Mouse (Mus musculus) CH12.LX (cell line): ENCODE measurements around the gene Hoxd1. TPM values are rescaled to one million over a fixed set of nuclear protein-coding genes. Genes with fewer than 3 reads are reported as not detected.

Experiments
- DNase-seq: peaks from one replicate; pipeline ENCODE4 v3.0.0-alpha.2; 2013; ENCODE audit errors: extremely low read depth
- H3K27ac ChIP-seq: 2 replicates; pipeline ENCODE4 v1.5.1; 2012; ENCODE audit warnings: low read depth, mild to moderate bottlenecking, control low read depth, moderate library complexity; ENCODE audit not compliant: insufficient read depth
- H3K27me3 ChIP-seq: replicated peaks from 2 replicates; pipeline ENCODE3; 2012; ENCODE audit warnings: inconsistent platforms
- H3K36me3 ChIP-seq, 2 experiments: replicated peaks in 1 of 2; 2 replicates each; pipeline versions ENCODE3 to v1.6.1; 2012; ENCODE audit warnings: inconsistent platforms in 1 of 2, low read length in 1 of 2, mild to moderate bottlenecking in 1 of 2, mixed read lengths in 1 of 2, moderate library complexity in 1 of 2; ENCODE audit not compliant: control insufficient read depth in 1 of 2, insufficient read depth in 1 of 2
- H3K4me1 ChIP-seq, 2 experiments: 2 replicates each; pipeline ENCODE4 v1.6.1; 2012; ENCODE audit warnings: inconsistent platforms in 1 of 2, moderate library complexity in 1 of 2; ENCODE audit not compliant: insufficient read depth in 2 of 2, control insufficient read depth in 1 of 2
- H3K4me2 ChIP-seq: 2 replicates; pipeline ENCODE4 v1.6.1; 2012; ENCODE audit warnings: low read depth, mild to moderate bottlenecking, control low read depth; ENCODE audit not compliant: poor library complexity, insufficient read depth, severe bottlenecking
- H3K4me3 ChIP-seq, 3 experiments: fragments of 150-350 bp in 1 of 3; sonication (generic) in 1 of 3; replicated peaks in 1 of 3; 2 replicates each; pipeline versions ENCODE3 to v1.5.1; 2011 to 2012; ENCODE audit warnings: low read depth in 2 of 3, low read length in 2 of 3, mild to moderate bottlenecking in 2 of 3, moderate library complexity in 2 of 3, control low read depth in 1 of 3, improper control_type of control experiment in 1 of 3, inconsistent platforms in 1 of 3, mixed read lengths in 1 of 3; ENCODE audit not compliant: poor library complexity in 1 of 3
- H3K79me2 ChIP-seq: replicated peaks from 2 replicates; pipeline ENCODE4 v1.6.1; 2012; ENCODE audit warnings: mild to moderate bottlenecking, moderate library complexity; ENCODE audit not compliant: control insufficient read depth, poor library complexity, insufficient read depth, severe bottlenecking; ENCODE audit errors: extremely low read depth
- H3K9ac ChIP-seq: 2 replicates; pipeline ENCODE4 v1.6.1; 2012; ENCODE audit warnings: low read depth, mild to moderate bottlenecking, control low read depth, moderate library complexity; ENCODE audit not compliant: insufficient read depth
- H3K9me3 ChIP-seq: replicated peaks from 2 replicates; pipeline ENCODE3; 2012; ENCODE audit warnings: low read length, inconsistent platforms, mixed read lengths
- CHD2 ChIP-seq: IDR thresholded peaks from 2 replicates; pipeline ENCODE4 v1.6.1; 2011; ENCODE audit warnings: low read length, improper control_type of control experiment
- CTCF ChIP-seq, 2 experiments: IDR thresholded peaks in 1 of 2; conservative IDR thresholded peaks in 1 of 2; 2 replicates each; pipeline ENCODE4 v1.5.1; 2011 to 2012; ENCODE audit warnings: low read depth in 2 of 2, low read length in 2 of 2, improper control_type of control experiment in 1 of 2, inconsistent platforms in 1 of 2, mild to moderate bottlenecking in 1 of 2, moderate library complexity in 1 of 2
- ELF1 ChIP-seq: IDR thresholded peaks from 2 replicates; pipeline ENCODE4 v1.6.1; 2014; ENCODE audit warnings: low read depth, mild to moderate bottlenecking, inconsistent platforms, low read length, improper control_type of control experiment
- EP300 ChIP-seq: IDR thresholded peaks from 2 replicates; pipeline ENCODE4 v1.6.1; 2011; ENCODE audit warnings: low read length, improper control_type of control experiment
- ETS1 ChIP-seq: conservative IDR thresholded peaks from 2 replicates; pipeline ENCODE4 v1.6.1; 2012; ENCODE audit warnings: low read depth, mild to moderate bottlenecking, inconsistent platforms, low read length, improper control_type of control experiment, moderate library complexity
- HCFC1 ChIP-seq: IDR thresholded peaks from 2 replicates; pipeline ENCODE4 v1.6.1; 2012; ENCODE audit warnings: low read depth, mild to moderate bottlenecking, inconsistent platforms, low read length, improper control_type of control experiment
- IRF4 ChIP-seq: IDR thresholded peaks from 2 replicates; pipeline ENCODE4 v1.6.1; 2014; ENCODE audit warnings: low read depth, mild to moderate bottlenecking, inconsistent platforms, low read length, improper control_type of control experiment
- JUN ChIP-seq: IDR thresholded peaks from 2 replicates; pipeline ENCODE4 v1.6.1; 2011; ENCODE audit warnings: low read depth, mild to moderate bottlenecking, low read length, improper control_type of control experiment, moderate library complexity; ENCODE audit not compliant: insufficient read depth
- KAT2A ChIP-seq: IDR thresholded peaks from 2 replicates; pipeline ENCODE4 v1.6.1; 2012; ENCODE audit warnings: low read length, improper control_type of control experiment, inconsistent platforms; ENCODE audit not compliant: insufficient replicate concordance
- MAX ChIP-seq: IDR thresholded peaks from 2 replicates; pipeline ENCODE4 v1.6.1; 2011; ENCODE audit warnings: low read length, improper control_type of control experiment
- MAZ ChIP-seq: IDR thresholded peaks from 2 replicates; pipeline ENCODE4 v1.6.1; 2012; ENCODE audit warnings: low read depth, mild to moderate bottlenecking, inconsistent platforms, low read length, improper control_type of control experiment, moderate library complexity
- MEF2A ChIP-seq: IDR thresholded peaks from 2 replicates; pipeline ENCODE4 v1.6.1; 2014; ENCODE audit warnings: low read depth, mild to moderate bottlenecking, inconsistent platforms, low read length, improper control_type of control experiment, borderline replicate concordance
- MXI1 ChIP-seq: IDR thresholded peaks from 2 replicates; pipeline ENCODE4 v1.6.1; 2011; ENCODE audit warnings: mild to moderate bottlenecking, low read depth, low read length, improper control_type of control experiment
- MYC ChIP-seq: IDR thresholded peaks from 2 replicates; pipeline ENCODE4 v1.6.1; 2011; ENCODE audit warnings: low read depth, mild to moderate bottlenecking, improper control_type of control experiment, low read length
- NELFE ChIP-seq: IDR thresholded peaks from 2 replicates; pipeline ENCODE4 v1.6.1; 2011; ENCODE audit warnings: low read depth, low read length, improper control_type of control experiment
- NRF1 ChIP-seq: IDR thresholded peaks from 2 replicates; pipeline ENCODE4 v1.6.1; 2014; ENCODE audit warnings: low read depth, mild to moderate bottlenecking, inconsistent platforms, low read length, improper control_type of control experiment, moderate library complexity
- PAX5 ChIP-seq: IDR thresholded peaks from 2 replicates; pipeline ENCODE4 v1.6.1; 2012; ENCODE audit warnings: low read length, inconsistent platforms, mixed read lengths
- RAD21 ChIP-seq: IDR thresholded peaks from 2 replicates; pipeline ENCODE4 v1.6.1; 2011; ENCODE audit warnings: low read depth, mild to moderate bottlenecking, low read length, improper control_type of control experiment, moderate library complexity
- RCOR1 ChIP-seq: conservative IDR thresholded peaks from 2 replicates; pipeline ENCODE4 v1.6.1; 2012; ENCODE audit warnings: low read depth, mild to moderate bottlenecking, inconsistent platforms, low read length, improper control_type of control experiment
- SMC3 ChIP-seq: IDR thresholded peaks from 2 replicates; pipeline ENCODE4 v1.6.1; 2011; ENCODE audit warnings: low read depth, low read length, improper control_type of control experiment
- TBP ChIP-seq: conservative IDR thresholded peaks from 2 replicates; pipeline ENCODE4 v1.6.1; 2011; ENCODE audit warnings: low read depth, low read length, improper control_type of control experiment
- USF1 ChIP-seq: IDR thresholded peaks from 2 replicates; pipeline ENCODE4 v1.6.1; 2014; ENCODE audit warnings: low read depth, mild to moderate bottlenecking, inconsistent platforms, low read length, improper control_type of control experiment
- ZC3H11A ChIP-seq: IDR thresholded peaks from 2 replicates; pipeline ENCODE4 v1.6.1; 2012; ENCODE audit warnings: low read depth, mild to moderate bottlenecking, inconsistent platforms, low read length, improper control_type of control experiment
- ZKSCAN1 ChIP-seq: IDR thresholded peaks from 2 replicates; pipeline ENCODE4 v1.6.1; 2012; ENCODE audit warnings: low read depth, inconsistent platforms, low read length, improper control_type of control experiment, borderline replicate concordance
- dilution Hi-C: fragments of 300-500 bp; cut with MboI; formaldehyde crosslinking; loops from 2 replicates; pipeline ENCODE4 v1.14.3; 2020; ENCODE audit warnings: low sequenced_read_pairs; ENCODE audit not compliant: extremely low pct_unique_long_range_greater_than_20kb, extremely low pct_ligation_motif_present
- in situ Hi-C: fragments of 300-500 bp; cut with MboI; formaldehyde crosslinking; loops from 3 replicates; pipeline ENCODE4 v1.14.3; 2019; ENCODE audit warnings: low sequenced_read_pairs, low pct_ligation_motif_present, low pct_unique_long_range_greater_than_20kb, mixed read lengths
- polyA plus RNA-seq: library from polyadenylated mRNA; unstranded; fragments of >175 nt; gene quantifications from 2 replicates; pipeline ENCODE4 v1.2.1, GENCODE M21; 2012; ENCODE audit warnings: low read depth; ENCODE audit not compliant: insufficient read length
- total RNA-seq, 2 experiments: library from RNA; depleted of rRNA; stranded (reverse); fragments of 300-350 nt in 1 of 2; fragments of >200 nt in 1 of 2; gene quantifications; 2 replicates each; pipeline ENCODE4 v1.2.3; 2012 to 2014

The Hoxd1 gene
- total and polyA plus RNA-seq, 3 experiments, result not detected

GRCm38 (mm10) chr2:74733765-74734164, 29.0 kb upstream of the Hoxd1 start:
- dilution Hi-C loops, result no loop called here
- H3K79me2 ChIP-seq, result peaks cover 16% of the 10 kb centered on the region
- H3K27ac ChIP-seq, result no peak overlapping the region
- H3K9me3 ChIP-seq, result peaks cover 16% of the 10 kb centered on the region
- peaks cover 11 to 58% of the 10 kb centered on the region in 2 experiments for H3K4me1 ChIP-seq
- peak overlapping the region; percentile 7 to 59 (median 21) for H3K4me3 ChIP-seq
- in situ Hi-C loops, result no loop called here
- DNase-seq, result peak; percentile 9
- peak overlapping the region; percentile 96 for H3K9ac ChIP-seq
- peaks cover 7 to 24% of the 10 kb centered on the region in 2 experiments for H3K36me3 ChIP-seq
- H3K27me3 ChIP-seq, result no peaks in the 10 kb centered on the region
- H3K4me2 ChIP-seq, result peak overlapping the region; percentile 98
- no peak for TF ChIP-seq RAD21
- no peak for TF ChIP-seq MEF2A
- TF ChIP-seq CHD2, result no peak
- no peak for TF ChIP-seq MAZ
- TF ChIP-seq ZC3H11A, result no peak
- no peak for TF ChIP-seq USF1
- TF ChIP-seq RCOR1, result no peak
- TF ChIP-seq PAX5, result no peak
- no peak for TF ChIP-seq TBP
- no peak for TF ChIP-seq MAX
- no peak for TF ChIP-seq HCFC1
- no peak for TF ChIP-seq ZKSCAN1
- TF ChIP-seq JUN, result no peak
- TF ChIP-seq ETS1, result no peak

- H3K79me2 ChIP-seq, result peaks cover 11% of the 10 kb centered on the region; the same call in 1 of the 2 replicates
- no peak overlapping the region for H3K27ac ChIP-seq
- TF ChIP-seq HCFC1 (no peak), MEF2A (no peak), ZC3H11A (no peak), ELF1 (no peak), MYC (no peak), RCOR1 (no peak), MXI1 (no peak), NELFE (no peak), TBP (no peak), SMC3 (no peak), EP300 (no peak), ZKSCAN1 (no peak), KAT2A (no peak), NRF1 (no peak), IRF4 (no peak), CTCF (conservative IDR thresholded peaks at IDR 0.05 in 1 of 2, IDR thresholded peaks at IDR 0.05 in 1 of 2; ENCODE audit: low read depth in 2 of 2, low read length in 2 of 2) (no peak)
- peaks cover 7 to 23% of the 10 kb centered on the region in 2 experiments for H3K36me3 ChIP-seq
- DNase-seq, result no peak
- H3K27me3 ChIP-seq, result no peaks in the 10 kb centered on the region
- peaks cover 16 to 60% of the 10 kb centered on the region in 2 experiments for H3K4me1 ChIP-seq
- dilution Hi-C loops, result no loop called here
- H3K9me3 ChIP-seq, result peaks cover 16% of the 10 kb centered on the region
- in situ Hi-C loops, result no loop called here
- no peak overlapping the region for H3K4me3 ChIP-seq
- no peak overlapping the region for H3K4me2 ChIP-seq
- no peak overlapping the region for H3K9ac ChIP-seq
These were observed 28.3 kb upstream of the Hoxd1 start for GRCm38 (mm10) chr2:74734451-74734850.
